Mouse (Mus musculus): ENCODE results near the gene Shkbp1. TPM values are rescaled to one million over a fixed set of nuclear protein-coding genes. Genes with fewer than 3 reads are reported as not detected.
A peak's percentile ranks its signal among the peaks of the same experiment; 100 is the strongest.

Shkbp1 gene
- total RNA-seq, 2 experiments from 2014 or later = 24.9 to 29.9 TPM

DNA sequence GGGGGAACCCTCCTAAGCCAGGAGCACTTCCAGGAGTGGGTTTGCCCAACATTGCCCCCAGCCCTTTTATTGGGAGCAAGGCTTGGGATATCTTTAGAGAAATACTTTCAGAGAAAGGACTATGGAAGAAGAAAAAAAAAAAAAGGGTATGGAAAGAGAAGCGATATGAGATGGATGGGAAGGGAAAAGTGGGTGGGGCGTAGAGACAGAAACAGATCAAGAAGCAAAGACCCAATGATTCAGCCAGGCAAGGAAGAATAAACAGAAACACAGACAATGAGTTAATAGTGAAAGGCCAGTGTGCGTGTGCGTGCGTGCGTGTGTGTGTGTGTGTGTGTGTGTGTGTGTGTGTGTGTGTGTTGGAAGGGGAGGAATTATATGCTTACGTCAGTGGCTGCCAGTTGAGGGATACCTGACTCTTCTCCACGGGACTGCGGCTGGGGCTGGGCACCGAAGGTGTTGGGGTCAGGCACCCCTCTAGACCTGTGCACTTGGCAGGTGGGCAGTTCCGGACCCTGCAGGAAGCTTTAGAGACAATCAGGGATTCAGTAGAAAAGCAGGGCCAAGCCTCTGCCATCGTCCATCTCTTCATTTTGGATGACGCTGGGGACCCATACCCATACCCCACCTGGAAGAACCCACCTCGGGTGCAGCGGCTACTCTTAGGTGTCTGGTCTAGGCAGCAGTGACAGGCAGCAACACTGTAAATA, 20.7 kb downstream of the Shkbp1 start:
- no peak for DNase-seq (ENCODE audit: low spot score in 2 of 2)

DNA sequence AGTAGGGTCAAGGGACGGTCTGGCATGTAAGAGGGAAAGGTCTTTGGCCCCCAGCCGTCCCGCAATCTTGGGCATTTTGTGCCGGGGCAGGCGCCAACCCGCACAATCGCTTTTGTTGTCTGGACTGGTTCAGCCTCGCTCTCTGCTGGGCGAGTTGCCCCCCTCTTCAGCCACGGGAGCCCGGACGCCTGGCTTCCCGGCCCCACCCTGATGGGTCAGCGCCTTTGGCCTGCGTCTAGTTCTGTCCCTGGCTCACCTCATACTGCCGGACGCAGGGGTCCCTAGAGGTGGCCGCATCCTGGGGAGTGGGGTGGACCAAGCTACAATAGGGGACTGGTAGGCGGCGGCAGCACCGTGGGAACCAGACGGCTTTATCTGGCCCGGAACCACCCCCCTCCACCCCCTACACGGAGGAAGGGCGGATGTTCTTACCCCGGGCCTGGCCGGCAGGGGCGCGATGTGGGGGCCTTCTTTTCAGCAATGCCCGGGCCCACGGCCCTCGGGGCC, 21.4 kb downstream of the Shkbp1 start:
- DNase-seq (ENCODE audit: low spot score in 2 of 2) = no peak

DNA sequence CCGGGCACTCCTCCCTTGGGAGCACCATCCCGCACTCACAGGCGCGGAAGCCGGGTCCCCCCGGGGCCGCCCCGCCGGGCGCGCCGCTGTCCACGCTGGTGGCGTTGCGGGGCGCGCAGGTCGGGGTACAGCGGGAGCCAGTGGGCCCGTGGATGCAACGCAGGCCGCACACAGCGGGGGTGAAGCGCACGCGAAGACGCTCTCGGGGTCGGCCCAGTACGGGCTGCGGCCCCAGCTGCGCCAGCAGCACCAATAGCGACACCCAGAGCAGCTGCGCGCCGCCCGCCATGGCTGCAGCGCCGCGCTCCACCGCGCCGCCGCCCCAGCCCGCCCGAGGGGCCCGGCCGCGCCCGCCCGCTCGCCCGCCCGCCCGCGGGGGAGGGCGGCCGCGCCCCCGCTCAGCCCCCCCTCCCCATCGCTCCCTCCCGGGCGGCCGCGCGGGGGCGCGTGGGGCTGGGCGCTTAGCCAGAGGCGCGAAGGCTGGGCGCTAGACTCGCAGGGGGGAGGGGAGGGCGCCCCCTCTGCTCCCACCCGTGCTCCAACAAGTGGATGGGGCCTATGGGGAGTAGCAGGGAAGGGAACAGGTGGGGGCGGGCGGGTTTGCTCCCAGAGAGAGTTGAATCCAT, 22.4 kb downstream of the Shkbp1 start:
- DNase-seq (ENCODE audit: low spot score in 2 of 2) = no peak

DNA sequence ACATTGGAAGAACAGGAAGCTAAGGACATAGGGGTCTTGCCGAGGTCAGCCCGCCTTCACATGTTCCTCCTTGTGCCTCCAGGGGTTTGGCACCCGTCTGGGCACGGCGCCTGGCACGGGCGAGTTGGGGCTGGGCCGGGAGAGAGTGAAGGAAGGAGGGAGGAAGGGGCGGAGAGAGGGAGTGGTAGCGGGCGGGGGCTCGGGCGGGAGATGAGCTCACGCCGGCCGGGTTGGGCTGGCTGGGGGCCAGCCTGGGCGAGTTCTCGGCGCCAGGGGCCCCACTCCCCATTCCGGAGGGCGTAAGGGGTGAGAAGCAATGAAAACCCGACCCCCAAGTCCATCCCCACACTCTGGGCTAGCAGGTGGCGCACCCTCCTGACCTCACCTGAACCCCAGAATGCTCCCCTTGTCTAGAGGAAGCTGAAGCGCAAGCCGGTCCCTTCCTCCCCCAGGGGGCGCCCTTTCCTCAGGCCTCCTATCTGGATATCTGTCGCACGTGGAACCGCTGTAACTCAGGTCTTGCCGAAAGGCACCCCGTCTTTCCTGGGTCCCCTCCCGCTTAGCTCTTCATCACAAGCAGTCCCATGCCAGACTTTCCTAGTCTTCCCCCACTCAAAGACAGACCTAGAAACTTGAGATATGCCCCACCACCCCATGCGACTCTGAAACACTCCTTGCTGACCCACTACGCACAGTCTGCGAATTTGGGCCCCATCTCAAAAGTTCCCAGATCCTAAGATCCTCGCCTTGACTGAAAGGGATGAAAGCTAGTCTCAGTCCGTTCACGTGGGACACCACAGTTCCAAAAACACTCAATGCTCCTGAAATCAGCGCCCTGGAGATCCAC, 23.2 kb downstream of the Shkbp1 start:
- peak; percentile 80 to 82 for DNase-seq (ENCODE audit: low spot score in 2 of 2)

DNA sequence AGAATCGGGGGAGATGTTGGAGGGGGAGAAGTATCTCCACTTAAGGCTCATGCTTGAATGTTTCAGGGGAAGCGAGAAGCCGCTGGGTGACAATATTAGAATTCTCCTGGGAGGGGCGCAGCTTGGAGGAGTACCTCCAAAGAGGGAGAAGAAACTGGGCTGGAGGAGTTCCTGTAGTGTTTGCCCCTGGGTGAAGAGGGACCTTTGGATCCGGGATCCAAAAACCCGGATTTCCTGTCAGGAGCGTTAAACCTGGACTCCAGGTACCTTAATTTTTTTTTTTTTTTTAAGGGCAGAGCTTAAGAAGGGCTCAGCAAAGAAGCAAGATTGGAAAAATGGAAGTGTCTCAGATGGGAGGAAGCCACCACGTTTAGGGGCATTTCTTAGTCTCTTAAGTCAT, 24.0 kb downstream of the Shkbp1 start:
- DNase-seq (ENCODE audit: low spot score in 2 of 2) = no peak

DNA sequence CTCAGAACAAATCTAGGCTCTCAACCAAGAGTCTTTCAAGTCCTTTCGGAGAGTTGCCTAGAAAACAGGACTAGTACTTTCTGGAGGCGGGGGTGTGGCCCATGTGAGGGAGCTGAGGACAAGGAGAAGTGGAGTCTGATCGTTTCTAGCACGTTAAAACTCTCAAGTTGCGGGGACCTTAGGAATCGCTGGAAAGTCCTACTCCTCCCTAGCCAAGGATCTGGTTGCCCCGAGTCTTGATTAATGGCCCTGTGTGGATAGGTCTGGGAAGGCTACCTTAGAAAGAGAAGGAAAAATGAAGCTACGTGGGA, 24.3 kb downstream of the Shkbp1 start:
- no peak for DNase-seq (ENCODE audit: low spot score in 2 of 2)

DNA sequence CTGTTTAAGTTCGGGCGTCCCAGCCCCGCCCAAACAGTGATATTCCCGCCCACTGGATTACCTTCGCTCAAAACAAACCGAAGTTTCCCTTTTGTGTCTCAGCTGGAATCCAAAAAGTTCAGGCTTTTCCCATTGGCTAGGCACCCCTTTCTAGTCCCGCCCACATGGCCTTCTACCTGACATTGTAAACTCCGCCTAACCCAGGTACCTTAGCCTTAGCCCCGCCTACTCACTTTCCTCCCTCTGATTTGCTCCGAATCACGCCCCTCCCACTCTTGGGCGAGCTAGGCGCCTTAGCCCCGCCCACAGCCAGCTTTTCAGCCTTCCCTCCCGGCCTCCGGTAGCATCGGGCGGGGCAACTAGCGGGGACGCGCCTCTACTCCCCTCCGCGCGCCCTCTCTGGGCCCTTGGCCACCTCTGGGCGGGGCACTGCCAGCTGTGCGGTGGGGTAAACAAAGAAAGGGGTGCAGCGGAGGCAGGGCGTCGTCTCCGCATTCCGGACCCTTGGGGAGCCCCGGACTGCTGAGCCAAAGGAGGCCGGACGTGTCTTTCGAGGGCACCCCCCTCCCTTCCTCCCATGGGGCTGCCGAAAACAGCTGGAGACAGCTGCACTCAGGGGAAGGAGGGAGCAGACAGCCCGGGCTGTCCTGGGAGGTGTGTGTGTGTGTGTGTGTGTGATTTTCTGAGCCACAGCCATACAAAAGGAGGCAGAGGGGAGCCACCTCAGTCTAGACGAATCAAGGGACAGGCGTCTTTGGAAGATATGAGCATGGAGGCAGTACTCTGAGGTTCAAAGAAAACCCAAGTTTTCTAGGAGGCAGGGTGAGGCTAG, 24.9 kb downstream of the Shkbp1 start:
- DNase-seq (ENCODE audit: low spot score in 2 of 2) = peak; percentile 65 to 69

DNA sequence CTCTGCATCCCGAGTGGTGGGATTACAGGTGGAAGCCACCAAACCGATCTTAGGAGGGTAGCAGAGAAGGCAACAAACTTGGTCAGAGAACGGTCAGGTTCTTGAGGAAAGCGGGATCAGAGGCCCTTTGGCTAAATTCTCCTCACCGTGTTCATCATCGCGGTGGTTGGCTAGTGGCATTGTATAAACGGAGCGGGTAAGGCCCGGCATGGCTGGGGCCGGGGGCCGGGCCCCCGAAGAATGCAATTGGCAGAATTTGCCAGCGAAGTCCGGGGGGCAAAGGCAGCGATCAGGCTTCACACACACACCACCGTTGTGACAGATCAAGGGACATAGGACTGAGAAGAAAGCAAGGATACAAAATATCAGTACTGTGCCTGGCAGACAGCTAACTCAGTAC, 25.8 kb downstream of the Shkbp1 start:
- DNase-seq (ENCODE audit: low spot score in 2 of 2) = no peak

DNA sequence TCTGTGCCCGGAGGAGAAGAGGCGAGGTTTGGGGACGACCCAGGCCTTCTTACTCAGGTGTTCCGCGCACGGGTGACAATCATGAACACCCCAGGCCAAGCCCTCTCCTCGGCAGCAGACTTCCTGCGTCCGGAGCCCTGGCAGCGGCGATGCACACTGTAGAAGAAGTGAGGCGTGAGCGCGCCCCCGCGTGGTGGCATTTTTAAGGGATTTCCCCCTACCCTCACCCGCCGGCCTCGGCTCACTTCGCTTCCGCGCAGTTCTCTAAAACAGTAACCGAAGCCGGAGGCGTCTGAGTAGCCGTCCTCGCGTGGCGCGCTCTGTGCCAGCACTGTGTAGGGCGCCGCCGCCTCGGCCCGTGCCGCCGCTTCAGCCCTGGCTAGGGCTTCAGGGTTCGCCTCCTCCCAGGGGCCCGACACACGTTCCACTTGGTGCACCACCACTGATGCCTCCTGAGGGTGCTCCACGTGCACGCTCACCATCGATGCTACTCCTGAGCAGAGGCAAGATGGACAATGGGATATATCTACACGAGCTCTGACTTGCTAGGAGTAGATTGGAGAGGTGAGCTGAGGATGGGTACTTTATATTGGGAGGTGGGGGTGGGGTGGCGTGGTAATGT, 26.4 kb downstream of the Shkbp1 start:
- peak; percentile 88 to 90 for DNase-seq (ENCODE audit: low spot score in 2 of 2)

DNA sequence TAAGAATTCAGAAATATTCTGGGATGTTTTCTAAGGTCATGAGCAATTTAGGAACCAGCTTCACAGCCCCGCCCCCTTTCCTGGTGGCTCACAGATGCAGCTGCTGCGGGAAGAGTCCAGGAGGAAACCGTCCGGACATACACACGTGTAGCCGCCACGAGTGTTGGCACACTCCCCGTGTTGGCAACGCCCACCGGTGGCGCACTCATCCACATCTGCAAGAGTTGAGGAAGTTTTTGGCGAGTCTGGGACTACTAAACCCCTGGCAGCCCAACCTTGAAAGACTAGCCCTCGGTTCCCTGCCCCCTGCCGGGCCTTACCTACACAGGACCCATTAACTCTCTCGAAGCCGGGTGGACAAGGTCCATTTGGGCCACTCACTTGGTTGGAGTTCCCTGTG, 27.2 kb downstream of the Shkbp1 start:
- DNase-seq (ENCODE audit: low spot score in 2 of 2) = no peak

DNA sequence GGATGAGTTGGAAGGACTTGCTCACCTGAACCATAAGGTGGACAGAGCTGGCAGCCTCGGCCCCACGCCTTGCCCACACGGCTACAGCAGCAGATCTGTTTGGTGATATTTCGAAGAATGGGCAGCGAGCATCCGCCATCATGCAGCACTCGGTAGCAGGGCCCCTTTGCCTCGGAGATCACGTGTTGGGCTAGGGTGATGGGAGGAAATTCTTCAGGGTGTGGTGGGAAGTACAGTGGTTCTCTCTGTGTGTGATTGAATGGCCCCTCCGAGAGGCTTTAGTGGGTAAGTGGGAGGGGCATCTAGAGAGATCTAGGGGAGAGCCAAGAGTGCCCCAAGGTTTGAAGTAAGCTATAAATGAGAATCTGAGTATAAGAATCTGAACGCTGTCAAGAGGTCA, 27.7 kb downstream of the Shkbp1 start:
- DNase-seq (ENCODE audit: low spot score in 2 of 2) = no peak

DNA sequence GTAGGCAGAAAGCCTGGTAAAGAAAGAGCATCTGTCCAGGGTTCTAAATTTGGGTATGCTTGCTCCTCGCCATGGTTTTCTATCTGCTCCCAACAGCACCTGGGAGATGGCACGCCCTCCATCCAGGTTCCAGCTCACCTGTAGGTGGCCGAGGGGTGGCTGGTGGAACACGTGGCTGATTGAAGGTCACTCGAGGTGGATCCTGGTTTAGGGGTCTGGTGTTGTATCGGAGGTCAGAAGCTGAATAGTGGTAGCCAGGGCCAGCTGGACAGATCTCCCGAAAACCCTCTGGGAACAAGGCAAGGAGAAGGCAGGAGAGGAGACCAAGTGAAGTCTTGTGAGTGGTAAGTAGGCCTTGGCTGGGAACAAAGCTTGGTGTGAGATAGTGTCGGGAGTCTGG, 28.3 kb downstream of the Shkbp1 start:
- no peak for DNase-seq (ENCODE audit: low spot score in 2 of 2)

DNA sequence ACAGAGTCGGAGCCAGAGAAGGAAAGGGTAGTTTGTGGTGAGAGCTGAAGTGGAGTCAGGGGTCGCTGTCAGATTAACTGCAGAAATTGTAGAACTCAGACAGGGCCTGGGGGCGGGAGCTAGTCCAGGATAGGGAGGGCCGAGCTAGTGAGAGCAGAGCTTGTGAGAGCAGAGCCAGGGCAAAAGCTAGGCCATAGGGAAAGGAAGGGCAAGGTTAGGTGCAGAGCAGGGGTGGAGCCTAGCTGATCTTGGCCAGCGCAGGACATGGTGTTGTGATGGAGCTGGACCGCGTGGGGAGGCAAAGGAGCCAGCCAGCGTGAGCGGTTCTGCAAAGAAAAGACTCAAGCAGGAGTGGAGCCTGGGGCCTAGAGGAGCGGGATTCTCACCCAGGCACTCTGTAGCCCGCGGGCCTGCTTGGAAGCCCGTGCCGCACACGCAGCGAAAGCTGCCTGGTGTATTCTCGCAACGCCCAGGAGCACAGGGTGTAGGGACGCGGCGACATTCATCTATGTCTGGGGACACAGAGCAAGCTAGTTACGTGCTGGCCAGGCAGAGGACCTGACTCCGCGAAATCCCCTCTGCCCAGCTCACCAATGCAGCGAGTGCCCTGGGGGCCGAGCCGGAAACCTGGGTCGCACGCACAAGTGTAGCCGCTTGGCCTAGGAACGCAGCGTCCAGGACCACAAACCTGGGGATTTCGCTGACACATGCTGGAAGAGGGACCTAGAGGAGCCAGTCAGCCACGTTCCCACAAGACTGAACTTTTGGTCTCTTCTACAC, 29.5 kb downstream of the Shkbp1 start:
- DNase-seq (ENCODE audit: low spot score in 2 of 2) = no peak

DNA sequence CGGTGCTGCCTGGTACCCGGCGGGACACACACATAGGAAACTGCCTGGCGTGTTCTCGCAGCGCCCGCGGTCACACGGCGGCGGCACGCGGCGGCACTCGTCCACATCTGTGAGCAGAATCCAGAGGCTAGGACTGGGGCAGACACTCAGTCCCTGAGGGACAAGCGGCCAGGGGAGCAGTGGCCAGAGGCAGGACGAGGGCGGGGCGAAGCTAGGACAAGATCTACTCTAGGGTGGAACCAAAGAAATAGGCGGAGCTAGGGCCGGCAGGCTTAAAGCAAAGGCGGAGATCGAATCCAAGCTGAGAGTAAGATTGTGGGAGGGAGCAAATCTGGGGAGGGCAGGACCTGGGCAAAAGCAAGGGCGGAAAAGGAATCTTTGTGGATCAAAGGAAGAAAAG, 30.1 kb downstream of the Shkbp1 start:
- no peak for DNase-seq (ENCODE audit: low spot score in 2 of 2)

DNA sequence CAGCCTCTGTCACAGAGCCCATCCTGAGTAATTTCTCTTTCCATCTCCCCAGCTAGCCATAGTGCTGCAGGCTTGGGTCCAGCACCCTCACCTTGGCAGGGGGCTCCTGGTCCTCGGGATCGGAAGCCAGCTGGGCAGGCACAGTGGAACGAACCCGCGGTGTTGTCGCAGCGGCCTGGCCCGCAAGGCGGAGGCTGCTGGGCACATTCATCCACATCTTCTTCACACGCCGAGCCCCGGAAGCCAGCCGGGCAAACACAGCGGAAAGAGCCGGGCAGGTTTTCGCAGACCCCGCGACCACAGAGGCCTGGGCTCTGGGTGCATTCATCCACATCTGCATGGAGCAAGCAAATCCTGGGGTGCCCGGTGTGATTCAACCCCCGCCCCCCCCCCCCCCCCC, 30.9 kb downstream of the Shkbp1 start:
- no peak for DNase-seq (ENCODE audit: low spot score in 2 of 2)

DNA sequence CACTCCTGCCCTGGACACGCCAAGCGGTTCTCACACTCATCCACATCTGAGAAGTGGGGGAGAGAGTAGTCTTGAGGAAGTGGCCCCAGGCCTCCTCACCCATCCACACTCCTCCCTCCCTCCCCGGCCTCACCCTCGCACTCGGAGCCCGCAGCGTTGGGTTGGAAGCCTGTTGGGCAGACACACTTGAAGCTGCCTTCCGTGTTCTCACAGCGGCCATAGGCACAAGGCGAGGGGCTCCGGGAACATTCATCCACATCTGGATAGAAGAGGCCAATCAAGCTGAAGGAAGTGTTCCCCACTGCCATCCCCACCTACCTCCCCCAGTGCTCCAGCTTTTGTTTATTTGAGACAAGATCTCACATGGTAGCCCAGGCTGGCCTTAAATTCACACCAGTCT, 31.7 kb downstream of the Shkbp1 start:
- DNase-seq (ENCODE audit: low spot score in 2 of 2) = no peak

DNA sequence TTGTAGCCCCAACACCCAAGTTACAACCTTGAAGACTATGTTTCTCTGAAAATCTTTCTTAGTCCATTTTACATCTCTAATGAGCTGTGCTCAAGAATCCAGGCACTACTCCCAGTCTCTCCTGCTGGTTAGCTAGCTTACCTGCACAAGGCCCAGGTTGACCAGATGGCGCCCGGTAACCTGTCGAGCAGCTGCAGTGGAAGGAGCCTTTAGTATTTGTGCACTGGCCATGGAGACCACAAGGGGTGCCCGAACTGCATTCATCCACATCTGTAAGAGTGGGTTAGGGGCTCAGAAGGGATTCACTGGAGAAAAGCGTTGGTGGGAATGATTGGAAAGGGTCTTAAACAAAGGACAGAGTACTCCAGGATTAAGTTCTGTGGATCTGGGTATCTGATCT, 32.8 kb downstream of the Shkbp1 start:
- no peak for DNase-seq (ENCODE audit: low spot score in 2 of 2)

DNA sequence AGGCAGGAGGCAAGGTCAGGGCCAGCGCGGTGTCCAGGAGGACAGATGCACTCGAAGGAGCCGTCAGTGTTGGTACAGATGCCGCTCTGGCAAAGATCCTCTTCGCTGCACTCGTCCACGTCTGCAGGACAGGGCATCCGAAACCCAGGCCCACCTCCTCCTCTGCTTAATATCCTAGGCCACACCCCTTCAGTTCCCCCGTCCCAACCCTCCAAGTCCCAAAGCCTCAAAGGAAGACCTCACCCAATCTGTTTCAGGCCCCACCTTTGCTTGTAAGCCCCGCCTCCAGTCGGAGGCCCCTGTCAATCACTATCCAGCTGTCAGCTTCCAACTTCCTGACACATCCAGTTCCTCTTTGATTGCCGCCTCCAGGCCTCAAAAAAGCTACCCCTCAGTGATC, 33.5 kb downstream of the Shkbp1 start:
- no peak for DNase-seq (ENCODE audit: low spot score in 2 of 2)

DNA sequence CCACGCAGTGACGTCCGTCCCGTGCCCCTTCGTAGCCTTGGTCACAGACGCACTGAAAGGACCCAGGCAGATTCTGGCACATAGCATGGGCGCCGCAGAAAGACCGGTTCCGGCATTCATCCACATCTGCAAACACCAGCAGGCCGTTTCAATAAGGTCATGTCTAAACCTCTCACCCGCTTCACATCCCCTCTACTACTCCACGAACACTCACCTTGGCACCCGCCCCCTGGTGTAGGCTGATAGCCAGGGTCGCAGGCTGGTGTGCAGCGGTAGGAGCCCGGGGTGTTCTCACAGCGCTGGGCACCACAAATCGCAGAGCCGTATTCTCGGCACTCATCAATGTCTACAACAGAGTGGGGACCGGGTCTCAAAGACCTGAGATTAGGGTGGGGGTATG, 36.4 kb downstream of the Shkbp1 start:
- DNase-seq (ENCODE audit: low spot score in 2 of 2) = no peak

DNA sequence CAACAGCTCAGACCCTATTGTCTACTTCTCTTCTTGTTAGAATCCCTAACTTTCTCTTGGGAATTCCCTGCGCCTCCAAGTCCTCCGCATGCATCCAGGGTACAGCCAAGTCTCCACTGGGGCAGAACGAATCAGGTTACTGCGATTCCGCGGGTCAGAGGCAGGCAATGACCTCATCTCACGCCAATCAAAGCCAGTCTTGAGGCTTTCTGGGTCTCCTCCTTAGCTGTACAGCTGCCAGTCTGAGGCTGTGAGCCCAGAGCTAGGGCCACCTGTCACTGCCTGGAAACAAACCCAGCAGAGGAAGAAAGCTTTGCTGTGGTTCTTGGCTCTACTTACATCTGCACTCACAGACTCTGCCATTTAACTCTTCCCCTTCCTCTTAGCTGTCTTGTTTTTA, 39.9 kb downstream of the Shkbp1 start:
- DNase-seq (ENCODE audit: low spot score in 2 of 2) = peak; percentile 59 to 67

Data from layer of hippocampus, postnatal 10 days (tissue).